Mouse (Mus musculus) cerebellum, adult 2 months (tissue): ENCODE data around the gene Ccdc183.

Source experiments
- CTCF ChIP-seq: fragments of 200-500 bp; IDR thresholded peaks from 2 replicates; pipeline ENCODE4 v1.5.1; 2011; ENCODE audit warnings: low read depth, mild to moderate bottlenecking, control low read depth, low read length, moderate library complexity, borderline replicate concordance; ENCODE audit not compliant: insufficient read depth
- POLR2A ChIP-seq: fragments of 200-500 bp; IDR thresholded peaks from 2 replicates; pipeline ENCODE4 v1.6.1; 2011; ENCODE audit warnings: low read length, control low read depth, borderline replicate concordance; ENCODE audit not compliant: insufficient read depth

GRCm38 (mm10) chr2:25620386-25620785 is 2.9 kb upstream of the Ccdc183 start:
- TF ChIP-seq CTCF (no peak), POLR2A (no peak)
